Mouse (Mus musculus) forebrain, embryonic 13.5 days (tissue): ENCODE measurements at regions not wholly inside any gene's neighbourhood (a gene's known extent, or its start where the extent isn't known, plus 50 kb on each side); places are given as distances from the start of the nearest gene placed in this dataset.

Experiments
- ATAC-seq: fragments of 200-750 bp; cut with Nextera tagmentation; 2 replicates; pipeline ENCODE4 v1.8.0; 2017
- H3K27ac ChIP-seq: fragments of 300-500 bp; sonication (generic); 2 replicates; pipeline ENCODE4 v1.5.1; 2015; ENCODE audit warnings: inconsistent platforms, mild to moderate bottlenecking, moderate library complexity
- H3K27me3 ChIP-seq: fragments of 300-500 bp; sonication (generic); 2 replicates; pipeline ENCODE4 v1.6.1; 2015; ENCODE audit warnings: mild to moderate bottlenecking, inconsistent platforms
- H3K36me3 ChIP-seq: fragments of 300-500 bp; sonication (generic); 2 replicates; pipeline ENCODE4 v1.6.1; 2015; ENCODE audit warnings: mild to moderate bottlenecking, inconsistent platforms; ENCODE audit not compliant: poor library complexity, severe bottlenecking
- H3K4me1 ChIP-seq: fragments of 300-500 bp; sonication (generic); 2 replicates; pipeline ENCODE4 v1.6.1; 2015; ENCODE audit warnings: inconsistent platforms
- H3K4me2 ChIP-seq: fragments of 300-500 bp; sonication (generic); 2 replicates; pipeline ENCODE4 v1.6.1; 2015; ENCODE audit warnings: inconsistent platforms, mild to moderate bottlenecking, moderate library complexity
- H3K4me3 ChIP-seq: fragments of 300-500 bp; sonication (generic); 2 replicates; pipeline ENCODE4 v1.5.1; 2015; ENCODE audit warnings: mild to moderate bottlenecking, inconsistent platforms
- H3K9ac ChIP-seq: fragments of 300-500 bp; sonication (generic); 2 replicates; pipeline ENCODE4 v1.6.1; 2015; ENCODE audit warnings: mild to moderate bottlenecking, inconsistent platforms
- H3K9me3 ChIP-seq: fragments of 300-500 bp; sonication (generic); replicated peaks from 2 replicates; pipeline ENCODE4 v1.6.1; 2016; ENCODE audit warnings: inconsistent platforms
- WGBS: fragments of 180-500 bp; shearing (Covaris S2); methylation state at CpG from one replicate; pipeline ENCODE4 v1.1.7; 2015; 5-methylcytosine and 5-hydroxymethylcytosine counted together

GRCm38 (mm10) chr3:49282679-49283078, 474.4 kb downstream of the Pcdh18 start:
- Histone ChIP-seq H3K4me2 (no peak overlapping the region), H3K4me1 (no peaks in the 10 kb centered on the region), H3K27me3 (no peaks in the 10 kb centered on the region), H3K4me3 (no peak overlapping the region), H3K27ac (no peak overlapping the region), H3K9me3 (no peaks in the 10 kb centered on the region), H3K9ac (no peak overlapping the region), H3K36me3 (no peaks in the 10 kb centered on the region)
- no peak; the same call in 1 of the 2 replicates for ATAC-seq
- 76% methylated on average over 2 of the region's 2 CpGs for WGBS

- no peak for ATAC-seq
- Histone ChIP-seq H3K27me3 (no peaks in the 10 kb centered on the region), H3K4me1 (no peaks in the 10 kb centered on the region), H3K4me2 (no peak overlapping the region), H3K9ac (no peak overlapping the region), H3K27ac (no peak overlapping the region), H3K4me3 (no peak overlapping the region), H3K36me3 (no peaks in the 10 kb centered on the region), H3K9me3 (no peaks in the 10 kb centered on the region)
- WGBS = 88% methylated on average over 1 of the region's 1 CpGs
Measured at GRCm38 (mm10) chr3:49278356-49278755, 478.8 kb downstream of the Pcdh18 start.

GRCm38 (mm10) chr3:49274286-49274923, 482.7 kb downstream of the Pcdh18 start:
- no peak overlapping the region for H3K27ac ChIP-seq
- no peaks in the 10 kb centered on the region for H3K36me3 ChIP-seq
- H3K27me3 ChIP-seq = no peaks in the 10 kb centered on the region
- no peaks in the 10 kb centered on the region for H3K9me3 ChIP-seq
- H3K9ac ChIP-seq = no peak overlapping the region
- no peak overlapping the region for H3K4me2 ChIP-seq
- H3K4me1 ChIP-seq = no peaks in the 10 kb centered on the region
- no peak overlapping the region for H3K4me3 ChIP-seq
- WGBS = 34% methylated on average over 1 of the region's 1 CpGs
- peak; percentile 51; the same call in 1 of the 2 replicates for ATAC-seq

- 71% methylated on average over 2 of the region's 2 CpGs for whole genome bisulfite sequencing
- Histone ChIP-seq H3K4me1 (no peaks in the 10 kb centered on the region), H3K9me3 (no peaks in the 10 kb centered on the region), H3K4me2 (no peak overlapping the region), H3K4me3 (no peak overlapping the region), H3K9ac (no peak overlapping the region), H3K36me3 (no peaks in the 10 kb centered on the region), H3K27ac (no peak overlapping the region), H3K27me3 (no peaks in the 10 kb centered on the region)
- ATAC-seq = no peak
Measured at GRCm38 (mm10) chr3:49266048-49266447, 491.1 kb downstream of the Pcdh18 start.
